Mouse (Mus musculus): Measurements from ENCODE around the gene Tshz3.

Tshz3 gene

DNA sequence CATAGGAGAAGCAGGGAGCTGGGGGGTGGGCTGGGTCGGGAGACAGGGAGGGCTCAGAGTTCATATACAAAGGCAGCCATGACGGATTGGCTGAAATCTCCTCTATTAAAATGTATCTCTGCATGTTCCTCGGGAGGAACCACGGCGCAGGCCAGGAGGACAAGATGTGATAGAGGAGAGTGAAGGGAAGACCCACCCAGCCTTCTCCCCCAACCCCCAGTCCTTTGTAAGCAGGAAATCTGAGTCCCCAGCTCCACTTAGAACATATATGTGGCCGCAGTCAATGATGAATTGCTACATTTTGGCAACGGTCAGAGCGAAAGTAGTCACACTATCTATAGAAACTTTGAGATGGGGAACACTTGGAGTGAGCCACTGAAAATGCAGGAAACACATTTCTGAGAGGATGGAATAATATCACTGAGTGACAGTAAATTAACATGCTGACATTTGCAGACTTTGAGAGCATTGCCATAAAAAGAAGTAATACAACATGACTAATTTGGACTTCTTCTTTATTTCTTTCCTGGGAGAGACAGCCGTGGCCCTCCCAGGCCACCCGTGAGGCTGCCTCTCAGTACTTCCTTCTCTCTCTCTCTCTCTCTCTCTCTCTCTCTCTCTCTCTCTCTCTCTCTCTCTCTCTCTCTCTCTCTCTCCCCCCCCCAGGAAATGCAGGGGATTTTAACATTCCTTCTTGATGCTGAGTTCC is 88.9 kb downstream of the Tshz3 start:
- no peak for DNase-seq (ENCODE audit: low spot score)

DNA sequence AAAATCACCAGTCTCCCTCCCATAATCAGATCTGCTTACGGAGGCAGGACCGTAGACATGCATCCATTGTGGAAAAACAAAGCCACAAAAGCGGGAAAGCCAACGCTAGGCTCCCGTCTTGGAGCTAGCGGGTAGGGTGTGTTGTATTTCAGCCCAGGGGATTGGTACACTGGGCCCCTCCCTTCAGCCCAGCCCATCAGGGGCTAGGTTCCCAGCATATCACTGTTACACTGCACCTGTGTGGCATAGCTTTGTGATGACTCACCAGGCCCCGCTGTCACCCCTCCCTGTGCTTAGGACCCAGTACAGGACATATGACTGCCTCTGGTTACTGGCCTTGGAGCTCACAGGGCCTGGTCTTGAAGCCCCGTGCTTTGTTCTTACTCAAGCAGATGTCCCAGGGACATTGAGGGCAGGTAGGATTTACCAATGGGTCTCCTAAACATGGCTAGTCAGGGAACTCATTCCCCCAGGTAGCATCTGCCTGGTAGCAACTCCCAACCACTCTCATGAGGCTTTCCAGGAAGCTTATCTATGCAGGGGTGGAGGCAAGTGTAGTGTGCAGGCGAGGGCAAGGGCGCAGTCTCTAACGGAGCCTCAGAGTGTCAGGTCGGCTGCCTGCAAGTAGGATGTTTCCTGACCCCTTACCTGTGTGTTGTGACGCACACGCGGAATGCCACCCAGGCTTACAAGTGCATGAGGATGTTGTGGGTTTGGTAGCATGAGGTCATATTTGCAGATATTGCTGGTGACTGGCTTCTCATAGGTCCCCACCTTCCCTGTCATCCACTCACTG is 98.7 kb downstream of the Tshz3 start:
- no peak for DNase-seq (ENCODE audit: low spot score)

Measured in layer of hippocampus, adult 9-10 months (tissue).